Mouse (Mus musculus) activated CD4-positive, CD25-positive, alpha-beta regulatory T cell, adult 4 months (primary cell): Measurements from ENCODE around the gene Traf4. TPM values are rescaled to one million over a fixed set of nuclear protein-coding genes. Genes with fewer than 3 reads are reported as not detected.
A peak's percentile ranks its signal among the peaks of the same experiment; 100 is the strongest.
"Not testable (repeated sequence)": the region's sequence is repeated elsewhere in the genome, so short reads cannot be mapped to it uniquely, and the experiment has no call there.

Experiments used
- ATAC-seq: one replicate; pipeline ENCODE4 v1.8.0; 2017
- polyA plus RNA-seq, 2 experiments: library from polyadenylated mRNA; unstranded; fragments of 100-300 nt; shearing (Covaris generic); gene quantifications; one replicate each; pipeline ENCODE4 v1.2.1; 2017

Gene Traf4
- polyA plus RNA-seq, 2 experiments from 2014 or later: 3.4 to 5.0 TPM

DNA sequence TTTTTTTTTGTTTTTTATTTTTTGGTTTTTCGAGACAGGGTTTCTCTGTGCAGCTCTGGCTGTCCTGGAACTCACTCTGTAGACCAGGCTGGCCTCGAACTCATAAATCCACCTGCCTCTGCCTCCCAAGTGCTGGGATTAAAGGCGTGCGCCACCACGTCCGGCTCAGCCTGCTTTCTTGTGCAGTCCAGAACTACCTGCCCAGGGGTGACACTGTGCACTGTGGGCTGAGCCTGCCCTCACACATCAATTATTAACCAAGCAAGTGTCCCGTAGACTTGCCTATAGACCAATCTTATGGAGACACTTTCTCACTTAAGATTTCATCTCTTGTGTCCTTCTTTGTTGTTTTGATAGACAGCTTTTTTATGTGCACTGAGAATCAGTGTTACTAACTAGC, 30.1 kb downstream of the Traf4 start:
- ATAC-seq: not testable (repeated sequence)

GRCm38 (mm10) chr11:78134344-78134743, 31.0 kb downstream of the Traf4 start:
- ATAC-seq: no peak

DNA sequence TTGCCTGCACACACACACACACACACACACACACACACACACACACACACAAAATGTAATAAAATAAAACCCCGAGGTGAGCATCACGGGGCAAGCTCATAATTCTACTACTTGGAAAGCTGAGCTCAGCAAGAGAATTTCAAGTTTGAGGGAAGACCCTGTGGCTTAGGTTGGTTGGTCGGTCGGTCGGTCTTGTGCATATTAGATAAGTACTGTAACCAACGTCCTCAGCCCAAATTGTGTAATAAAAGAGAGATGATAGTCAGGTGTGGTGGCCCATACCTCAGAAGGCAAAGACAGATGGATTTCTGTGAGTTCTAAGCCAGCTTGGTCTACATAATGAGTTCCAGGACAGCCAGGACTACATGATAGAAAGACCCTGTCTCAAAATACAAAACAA, 31.5 kb downstream of the Traf4 start:
- ATAC-seq: no peak

DNA sequence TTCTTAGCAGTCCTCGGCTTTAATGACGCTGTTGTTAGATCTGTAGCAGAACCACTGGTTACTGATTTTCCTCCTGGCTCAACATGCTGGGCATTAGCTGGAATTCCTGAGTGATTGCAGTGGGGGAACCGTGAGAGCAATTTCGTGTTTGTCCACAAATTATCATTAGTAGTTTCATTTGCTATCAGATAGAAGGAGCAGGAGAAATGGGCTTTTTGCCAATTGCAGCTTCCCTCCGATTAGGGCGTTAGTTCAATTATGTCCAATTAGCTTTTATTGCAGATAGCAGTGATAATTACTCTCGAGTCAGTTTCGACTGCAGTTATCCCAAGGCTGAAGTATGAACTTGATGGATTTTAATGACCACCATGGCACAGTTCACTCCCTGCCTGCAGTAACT, 35.9 kb downstream of the Traf4 start:
- no peak for ATAC-seq

- ATAC-seq: no peak
Measured at GRCm38 (mm10) chr11:78126739-78127138, 38.6 kb downstream of the Traf4 start.

GRCm38 (mm10) chr11:78125691-78126090, 39.7 kb downstream of the Traf4 start:
- no peak for ATAC-seq

GRCm38 (mm10) chr11:78123782-78124181, 41.6 kb downstream of the Traf4 start:
- ATAC-seq: no peak

GRCm38 (mm10) chr11:78122815-78123214, 42.6 kb downstream of the Traf4 start:
- no peak for ATAC-seq

GRCm38 (mm10) chr11:78121176-78121575, 44.2 kb downstream of the Traf4 start:
- ATAC-seq: no peak

DNA sequence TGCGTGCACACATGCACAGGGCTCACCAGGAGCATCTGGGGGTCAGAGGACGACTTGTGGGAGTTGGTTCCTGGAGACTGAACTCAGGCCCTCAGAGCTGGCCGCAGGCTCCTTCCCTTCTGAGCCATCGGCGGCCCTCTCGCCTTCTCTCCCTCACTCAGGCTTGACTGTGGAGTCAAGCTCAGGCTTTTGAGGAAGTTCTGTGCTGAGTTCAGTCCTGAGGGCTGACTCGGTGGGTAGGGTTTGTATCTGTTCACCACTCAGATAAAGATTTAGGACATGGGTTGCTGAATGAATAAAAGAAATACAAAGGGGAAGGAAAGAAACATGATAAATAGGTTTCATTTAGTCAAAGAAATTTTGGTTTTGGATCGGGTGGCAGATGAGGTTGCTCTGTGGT, 45.5 kb downstream of the Traf4 start:
- ATAC-seq: no peak

GRCm38 (mm10) chr11:78118467-78118866, 46.9 kb downstream of the Traf4 start:
- ATAC-seq: no peak

GRCm38 (mm10) chr11:78116146-78116410, 49.3 kb downstream of the Traf4 start:
- ATAC-seq: no peak

- ATAC-seq: peak; percentile 89
Measured at GRCm38 (mm10) chr11:78115367-78116145, 49.8 kb downstream of the Traf4 start.

DNA sequence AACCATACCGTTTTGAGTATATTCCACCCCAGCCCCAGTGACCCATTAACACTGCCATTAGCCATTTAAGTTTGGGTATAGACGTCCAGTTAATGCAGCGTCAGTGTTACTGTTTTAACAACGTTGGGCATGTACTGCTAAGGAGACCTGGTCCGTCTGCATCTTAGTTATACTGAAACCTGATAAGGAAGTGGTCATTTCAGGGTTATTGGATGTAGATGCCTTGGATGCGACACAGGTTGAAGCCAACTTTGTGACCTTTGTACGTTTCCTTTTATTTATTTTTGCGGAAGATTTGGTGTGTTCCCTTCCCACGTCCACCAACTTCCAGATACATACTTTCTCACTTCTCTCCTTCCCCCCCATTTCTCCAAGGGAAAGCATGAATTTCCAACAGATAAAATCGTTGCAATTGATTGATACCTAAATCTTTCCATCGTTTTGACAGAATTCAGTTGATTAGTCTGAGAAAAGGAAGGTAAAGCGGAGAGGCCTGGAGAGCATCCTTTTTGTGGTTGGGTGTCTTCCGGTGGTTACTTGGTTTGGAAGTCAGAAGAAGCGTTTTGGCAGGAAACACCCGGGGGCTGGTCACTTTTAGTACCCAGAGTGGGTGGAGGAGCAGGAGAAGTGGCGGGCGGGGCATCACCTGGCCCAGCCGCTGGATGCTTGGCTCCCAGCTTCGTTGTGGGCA, 50.6 kb downstream of the Traf4 start:
- ATAC-seq: peak; percentile 38

DNA sequence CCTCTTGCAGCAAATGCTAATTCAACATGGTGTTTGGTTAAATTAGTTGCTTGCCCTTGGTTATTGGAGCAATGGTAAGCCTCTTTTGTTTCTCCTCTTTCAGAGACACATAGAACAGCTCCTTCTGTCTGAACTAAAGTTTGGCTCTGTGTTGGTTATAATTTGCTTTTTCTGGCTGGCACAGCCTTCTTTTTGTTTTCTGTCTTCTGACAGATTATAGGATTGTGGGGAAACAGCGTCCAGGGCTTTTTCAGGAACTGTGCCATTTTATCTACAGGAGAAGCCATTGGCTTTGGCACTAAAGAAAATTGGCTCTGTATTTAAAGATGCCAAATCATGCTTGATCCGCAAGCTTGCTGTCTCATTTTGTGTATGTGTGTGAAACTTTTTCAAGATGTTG, 51.8 kb downstream of the Traf4 start:
- no peak for ATAC-seq

Other genes with a start within 250 kb of the Traf4 start
- gene Sez6, start 234.8 kb downstream of the Traf4 start, polyA plus RNA-seq: under 1 TPM in 1 of 2 experiments, not detected in 1; 0.20 TPM
- gene Phf12, start 182.8 kb downstream of the Traf4 start, polyA plus RNA-seq: 10 to 100 TPM; 24.8 to 27.2 TPM
- 1 to 10 TPM; 1.3 to 2.4 TPM for gene Dhrs13, start 133.3 kb downstream of the Traf4 start, polyA plus RNA-seq
- gene Flot2, start 127.7 kb downstream of the Traf4 start, polyA plus RNA-seq: 10 to 100 TPM; 23.2 to 28.6 TPM
- 10 to 100 TPM; 36.3 to 40.0 TPM for gene Eral1, start 85.2 kb downstream of the Traf4 start, polyA plus RNA-seq
- gene Fam222b, start 70.9 kb downstream of the Traf4 start, polyA plus RNA-seq: 10 to 100 TPM; 12.0 to 15.8 TPM
- gene Nek8, start 11.1 kb upstream of the Traf4 start, polyA plus RNA-seq: 10 to 100 TPM in 1 of 2 experiments, 1 to 10 TPM in 1; 9.4 to 13.2 TPM
- gene Tlcd1, start 11.1 kb upstream of the Traf4 start, polyA plus RNA-seq: 1 to 10 TPM; 2.3 to 4.3 TPM
- gene Rpl23a, start 18.0 kb upstream of the Traf4 start, polyA plus RNA-seq: 1,000 to 10,000 TPM; 3,988 to 4,036 TPM
- gene Rab34, start 22.8 kb upstream of the Traf4 start, polyA plus RNA-seq: not detected
- 1 to 10 TPM in 1 of 2 experiments, under 1 TPM in 1; 0.49 to 2.5 TPM for gene Proca1, start 27.8 kb upstream of the Traf4 start, polyA plus RNA-seq
- gene Sdf2, start 80.2 kb upstream of the Traf4 start, polyA plus RNA-seq: 100 to 1,000 TPM; 102 to 108 TPM
- gene Supt6, start 80.4 kb upstream of the Traf4 start, polyA plus RNA-seq: 10 to 100 TPM; 14.4 to 18.0 TPM
- gene 2610507B11Rik, start 96.2 kb upstream of the Traf4 start, polyA plus RNA-seq: 10 to 100 TPM; 21.1 to 38.7 TPM
- 1 to 10 TPM in 1 of 2 experiments, under 1 TPM in 1; 0.65 to 1.2 TPM for gene BC030499, start 125.3 kb upstream of the Traf4 start, polyA plus RNA-seq
- 1 to 10 TPM; 7.3 to 7.4 TPM for gene Spag5, start 135.9 kb upstream of the Traf4 start, polyA plus RNA-seq
- gene Aldoc, start 157.4 kb upstream of the Traf4 start, polyA plus RNA-seq: 1 to 10 TPM; 5.6 to 8.6 TPM
- 10 to 100 TPM; 43.6 to 66.6 TPM for gene Pigs, start 162.8 kb upstream of the Traf4 start, polyA plus RNA-seq
- gene Unc119, start 177.9 kb upstream of the Traf4 start, polyA plus RNA-seq: 10 to 100 TPM; 17.0 to 17.6 TPM
- not detected for gene Foxn1, start 221.0 kb upstream of the Traf4 start, polyA plus RNA-seq